Mouse (Mus musculus): ENCODE measurements around the gene Sec61g. TPM values are rescaled to one million over a fixed set of nuclear protein-coding genes. Genes with fewer than 3 reads are reported as not detected.

The Sec61g gene
- polyA plus RNA-seq (2015; fragmentation: Nextera tagmentation; extraction: Ambion mirVana) = 32.7 and 34.8 TPM in 2 replicates

DNA sequence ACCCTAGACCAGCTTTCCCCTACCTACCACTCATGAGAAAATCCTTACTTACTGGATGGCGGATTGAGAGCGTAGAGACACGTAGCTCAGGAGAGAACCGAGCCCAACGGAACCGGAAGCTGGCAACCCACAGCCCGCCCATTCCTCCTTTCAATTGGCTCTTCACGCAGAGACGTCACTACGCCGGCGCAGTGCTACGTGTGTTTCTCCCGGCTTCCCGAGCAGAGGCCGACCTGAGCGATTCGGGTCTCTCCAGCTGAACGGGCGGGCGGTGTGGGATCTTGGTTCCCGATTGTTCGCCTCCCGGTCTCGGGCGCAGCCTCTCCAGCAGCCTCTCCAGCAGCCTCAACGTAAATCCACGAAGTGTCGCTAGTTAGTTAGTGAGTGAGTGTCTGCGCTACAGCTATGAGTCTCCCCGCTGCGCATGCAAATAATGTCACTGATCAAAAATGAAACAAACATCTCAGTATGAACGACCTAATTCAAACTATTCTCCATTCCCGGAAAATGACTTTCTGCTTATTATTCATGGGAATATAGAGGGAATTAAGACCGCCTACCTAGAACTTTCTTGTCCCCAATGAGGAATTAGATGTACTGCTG lies at the start of gene Sec61g:
Sec61g (minus strand) TSS at position 433 of the 603 bp plus-strand sequence.
- Histone ChIP-seq H3K4me3 (ENCODE audit: low read depth, low read length) (peak within 1 kb of the TSS; percentile 98), H3K27ac (ENCODE audit: low read depth, low read length) (peak within 1 kb of the TSS; percentile 98), H3K4me1 (replicated peaks; ENCODE audit: control insufficient read depth, insufficient read depth, low read length) (no peaks in the 10 kb centered on the region), H3K9ac (ENCODE audit: low read depth, low read length) (peak within 1 kb of the TSS; percentile 95), H3K4me2 (replicated peaks; ENCODE audit: low read depth) (peak within 1 kb of the TSS; percentile 68), H3K9me3 (ENCODE audit: control insufficient read depth) (no peaks in the 10 kb centered on the region), H3K36me3 (ENCODE audit: control insufficient read depth, insufficient read depth) (peaks cover 17% of the 10 kb centered on the region), H3K27me3 (replicated peaks; ENCODE audit: control insufficient read depth, insufficient read depth, low read length) (no peaks in the 10 kb centered on the region)
- WGBS = under 1% methylated on average over 35 of the region's 35 CpGs
- ATAC-seq = peak; percentile 100
- TF ChIP-seq CTCF (IDR thresholded peaks at IDR 0.05; ENCODE audit: low read depth) = no peak

DNA sequence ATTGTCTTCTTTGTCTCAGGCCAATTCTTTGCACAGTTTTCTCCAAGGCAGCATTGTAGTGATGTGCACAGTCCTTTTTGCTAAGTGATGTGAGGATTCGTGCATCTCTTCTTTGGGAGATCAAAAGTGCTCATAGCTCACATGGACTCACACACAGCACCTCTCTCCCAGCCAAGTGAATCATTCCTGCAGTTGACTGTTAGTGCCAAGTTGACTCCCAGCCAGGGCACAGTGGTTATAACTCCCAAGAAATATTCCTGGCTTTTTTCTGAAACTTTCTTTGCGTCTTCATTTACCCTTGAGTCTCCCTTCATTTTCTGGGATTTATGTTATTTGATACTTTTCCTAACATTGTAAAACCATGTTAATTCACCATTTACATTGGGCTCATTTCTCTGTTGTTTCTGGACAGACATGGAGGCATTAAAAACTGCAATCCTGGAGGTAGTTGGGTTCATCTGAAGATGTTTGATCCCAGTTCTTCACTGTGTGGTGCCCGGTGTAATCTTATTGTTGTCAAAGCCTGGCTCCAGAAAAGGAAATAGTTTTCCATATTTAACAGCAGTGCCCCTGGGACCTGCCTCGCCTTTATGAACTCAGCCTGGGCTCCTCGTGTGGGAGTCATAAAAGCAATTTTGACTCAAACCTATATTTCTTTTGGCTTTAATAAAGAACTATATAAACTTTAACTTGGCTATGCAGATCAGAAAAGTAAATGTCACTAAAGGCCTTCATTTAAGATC lies 38.3 kb upstream of the Sec61g start:
- H3K4me3 ChIP-seq (ENCODE audit: low read depth, low read length) = no peak overlapping the region
- H3K4me2 ChIP-seq (replicated peaks; ENCODE audit: low read depth) = no peak overlapping the region
- no peaks in the 10 kb centered on the region for H3K27me3 ChIP-seq (replicated peaks; ENCODE audit: control insufficient read depth, insufficient read depth, low read length)
- H3K9me3 ChIP-seq (ENCODE audit: control insufficient read depth) = no peaks in the 10 kb centered on the region
- 51% methylated on average over 5 of the region's 5 CpGs for WGBS
- H3K4me1 ChIP-seq (replicated peaks; ENCODE audit: control insufficient read depth, insufficient read depth, low read length) = no peaks in the 10 kb centered on the region
- H3K36me3 ChIP-seq (ENCODE audit: control insufficient read depth, insufficient read depth) = no peaks in the 10 kb centered on the region
- ATAC-seq = no peak
- H3K9ac ChIP-seq (ENCODE audit: low read depth, low read length) = no peak overlapping the region
- H3K27ac ChIP-seq (ENCODE audit: low read depth, low read length) = no peak overlapping the region
- no peak for TF ChIP-seq CTCF (IDR thresholded peaks at IDR 0.05; ENCODE audit: low read depth)

DNA sequence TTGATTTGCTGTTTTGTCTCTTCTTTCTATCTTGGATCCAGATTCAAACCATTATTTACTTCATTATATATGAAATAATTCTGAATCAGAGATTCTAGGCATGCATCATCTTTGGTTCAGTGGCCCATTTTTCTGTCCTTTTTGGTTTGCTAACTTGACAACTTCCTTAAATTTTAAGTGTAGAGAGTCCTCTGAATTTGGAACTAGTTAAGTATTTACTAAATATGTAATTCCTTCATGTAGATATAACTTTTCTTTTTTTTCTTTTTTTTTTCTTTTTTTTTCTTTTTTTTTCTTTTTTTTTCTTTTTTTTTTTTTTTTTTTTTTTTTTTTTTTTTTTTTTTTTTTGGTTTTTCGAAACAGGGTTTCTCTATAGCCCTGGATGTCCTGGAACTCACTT lies 29.1 kb upstream of the Sec61g start:
- H3K36me3 ChIP-seq (ENCODE audit: control insufficient read depth, insufficient read depth) = no peaks in the 10 kb centered on the region
- no peak overlapping the region for H3K27ac ChIP-seq (ENCODE audit: low read depth, low read length)
- TF ChIP-seq CTCF (IDR thresholded peaks at IDR 0.05; ENCODE audit: low read depth) = no peak
- H3K9me3 ChIP-seq (ENCODE audit: control insufficient read depth) = no peaks in the 10 kb centered on the region
- 86% methylated on average over 1 of the region's 1 CpGs for WGBS
- no peak overlapping the region for H3K4me2 ChIP-seq (replicated peaks; ENCODE audit: low read depth)
- no peak overlapping the region for H3K4me3 ChIP-seq (ENCODE audit: low read depth, low read length)
- no peak overlapping the region for H3K9ac ChIP-seq (ENCODE audit: low read depth, low read length)
- ATAC-seq = no peak
- no peaks in the 10 kb centered on the region for H3K4me1 ChIP-seq (replicated peaks; ENCODE audit: control insufficient read depth, insufficient read depth, low read length)
- H3K27me3 ChIP-seq (replicated peaks; ENCODE audit: control insufficient read depth, insufficient read depth, low read length) = no peaks in the 10 kb centered on the region

DNA sequence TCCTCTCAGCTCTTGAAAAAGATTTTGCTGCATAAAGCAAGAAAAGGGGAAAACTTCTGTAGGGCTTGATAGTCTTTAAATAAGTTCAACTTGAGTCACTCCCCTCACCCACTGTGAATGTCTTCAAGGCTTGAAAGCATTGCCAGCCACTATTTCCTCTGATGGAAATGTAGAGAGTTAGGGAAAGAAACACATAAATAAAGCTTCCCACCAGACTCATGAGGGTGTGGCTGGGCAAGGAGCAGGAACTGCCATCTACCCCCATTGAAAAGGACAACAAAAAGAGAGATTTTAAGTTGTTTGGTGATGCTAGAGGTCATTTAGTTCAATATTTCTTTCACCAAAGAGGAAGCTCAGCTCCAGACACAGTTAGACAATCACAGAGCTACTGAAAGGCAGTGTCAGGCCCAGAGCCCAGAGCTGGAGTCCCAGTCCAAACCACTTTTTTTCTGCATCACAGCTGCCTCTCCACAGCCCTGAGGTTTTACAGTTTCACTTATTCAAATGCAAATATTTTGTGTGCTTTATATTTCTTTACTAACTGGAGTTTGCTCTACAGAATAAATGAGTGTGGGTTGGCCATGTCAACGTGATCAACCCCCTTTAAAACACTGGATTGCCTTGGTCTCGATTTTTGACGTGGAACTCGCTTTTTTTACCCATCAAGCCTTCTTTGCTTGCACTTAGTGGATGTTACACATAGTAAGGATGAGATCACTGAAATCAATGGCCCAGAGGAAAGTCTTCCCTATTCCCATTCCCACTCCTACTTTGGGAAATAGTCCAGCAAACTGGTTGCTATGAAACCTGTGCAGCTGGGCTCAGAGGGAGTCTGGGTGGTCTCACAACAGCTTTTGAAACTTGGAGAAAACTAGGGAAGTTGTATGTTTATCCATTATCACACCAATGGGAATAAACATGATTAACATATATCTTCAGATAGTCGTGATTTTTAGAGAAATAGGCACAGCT lies 26.6 kb upstream of the Sec61g start:
- 70% methylated on average over 5 of the region's 5 CpGs for WGBS
- no peak overlapping the region for H3K27ac ChIP-seq (ENCODE audit: low read depth, low read length)
- no peak for TF ChIP-seq CTCF (IDR thresholded peaks at IDR 0.05; ENCODE audit: low read depth)

DNA sequence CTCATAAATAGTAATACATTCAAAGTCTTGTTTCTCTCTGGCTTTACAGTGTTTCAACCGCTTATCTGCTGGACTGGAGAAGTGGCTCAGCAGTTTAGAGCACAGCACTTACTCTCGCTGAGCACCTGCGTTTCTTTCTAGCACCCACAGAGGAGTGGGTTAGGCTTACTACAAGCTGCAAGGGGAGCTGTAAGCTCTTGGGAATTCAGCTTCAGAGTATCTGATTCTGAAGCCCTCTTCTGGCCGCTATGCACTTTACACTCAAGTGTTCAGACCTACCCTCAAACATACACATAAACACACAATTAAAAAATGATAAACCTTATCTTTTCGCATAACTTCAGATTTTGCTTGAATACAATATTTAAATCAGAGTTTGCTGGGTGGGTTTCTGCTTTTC lies 24.6 kb upstream of the Sec61g start:
- H3K9ac ChIP-seq (ENCODE audit: low read depth, low read length) = no peak overlapping the region
- TF ChIP-seq CTCF (IDR thresholded peaks at IDR 0.05; ENCODE audit: low read depth) = peak; percentile 64
- no peaks in the 10 kb centered on the region for H3K9me3 ChIP-seq (ENCODE audit: control insufficient read depth)
- H3K4me2 ChIP-seq (replicated peaks; ENCODE audit: low read depth) = no peak overlapping the region
- no peak overlapping the region for H3K4me3 ChIP-seq (ENCODE audit: low read depth, low read length)
- H3K27me3 ChIP-seq (replicated peaks; ENCODE audit: control insufficient read depth, insufficient read depth, low read length) = no peaks in the 10 kb centered on the region
- WGBS = 22% methylated on average over 5 of the region's 5 CpGs
- no peaks in the 10 kb centered on the region for H3K36me3 ChIP-seq (ENCODE audit: control insufficient read depth, insufficient read depth)
- H3K4me1 ChIP-seq (replicated peaks; ENCODE audit: control insufficient read depth, insufficient read depth, low read length) = no peaks in the 10 kb centered on the region
- H3K27ac ChIP-seq (ENCODE audit: low read depth, low read length) = no peak overlapping the region
- no peak for ATAC-seq

More for the DNA sequence above, 26.6 kb upstream of the Sec61g start:
- Histone ChIP-seq H3K9me3 (ENCODE audit: control insufficient read depth) (no peaks in the 10 kb centered on the region), H3K4me3 (ENCODE audit: low read depth, low read length) (no peak overlapping the region), H3K4me2 (replicated peaks; ENCODE audit: low read depth) (no peak overlapping the region), H3K4me1 (replicated peaks; ENCODE audit: control insufficient read depth, insufficient read depth, low read length) (no peaks in the 10 kb centered on the region), H3K36me3 (ENCODE audit: control insufficient read depth, insufficient read depth) (no peaks in the 10 kb centered on the region), H3K9ac (ENCODE audit: low read depth, low read length) (no peak overlapping the region), H3K27me3 (replicated peaks; ENCODE audit: control insufficient read depth, insufficient read depth, low read length) (no peaks in the 10 kb centered on the region)
- no peak for ATAC-seq

DNA sequence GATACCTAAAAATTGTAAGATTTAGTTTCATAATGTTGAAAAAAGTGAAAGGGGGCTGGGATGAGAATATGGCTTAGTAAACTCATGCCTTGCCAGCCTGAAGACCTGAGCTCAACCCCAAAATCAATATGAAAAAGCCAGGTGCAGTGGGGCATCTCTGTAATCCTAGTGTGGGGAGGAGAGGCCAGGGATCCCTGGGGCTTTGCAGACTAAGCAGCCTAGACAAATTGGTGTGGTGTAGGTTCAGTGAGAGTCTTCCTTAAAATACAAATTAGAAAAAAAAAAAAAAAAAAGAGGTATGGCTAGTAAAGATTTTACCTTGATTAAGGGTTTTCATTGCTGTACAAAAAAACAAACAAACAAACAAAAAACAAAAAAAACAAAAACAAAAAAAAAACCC lies 20.6 kb upstream of the Sec61g start:
- no peak for ATAC-seq
- no peaks in the 10 kb centered on the region for H3K36me3 ChIP-seq (ENCODE audit: control insufficient read depth, insufficient read depth)
- no peaks in the 10 kb centered on the region for H3K4me1 ChIP-seq (replicated peaks; ENCODE audit: control insufficient read depth, insufficient read depth, low read length)
- TF ChIP-seq CTCF (IDR thresholded peaks at IDR 0.05; ENCODE audit: low read depth) = no peak
- no peak overlapping the region for H3K27ac ChIP-seq (ENCODE audit: low read depth, low read length)
- no peak overlapping the region for H3K4me3 ChIP-seq (ENCODE audit: low read depth, low read length)
- H3K9me3 ChIP-seq (ENCODE audit: control insufficient read depth) = no peaks in the 10 kb centered on the region
- H3K27me3 ChIP-seq (replicated peaks; ENCODE audit: control insufficient read depth, insufficient read depth, low read length) = no peaks in the 10 kb centered on the region
- no peak overlapping the region for H3K4me2 ChIP-seq (replicated peaks; ENCODE audit: low read depth)
- H3K9ac ChIP-seq (ENCODE audit: low read depth, low read length) = no peak overlapping the region

All from intestine, postnatal 0 days (tissue).